8 mouse cellular contexts compared by ENCODE assay signal in genomic region chr9:44093612-44094503, GRCm38 (mm10). TPM values are rescaled to one million over a fixed set of nuclear protein-coding genes. Genes with fewer than 3 reads are reported as not detected.
DNase-seq lines count a peak whose midpoint lies in the region; ATAC-seq and TF ChIP-seq lines count a peak whose summit lies in the region.

No protein-coding gene starts in this region.

- peaks cover 12% of the 10 kb centered on the region; the same call in 1 of the 2 replicates for H3K27me3 ChIP-seq in forebrain, embryonic 12.5 days
- no peaks in the 10 kb centered on the region for H3K27me3 ChIP-seq in lung, embryonic 14.5 days (ENCODE audit: insufficient read depth, low read length)
- no peaks in the 10 kb centered on the region for H3K27me3 ChIP-seq in neural tube, embryonic 15.5 days (replicated peaks)

- TF ChIP-seq POLR2A in bone marrow macrophage, adult 2 months (IDR thresholded peaks at IDR 0.05; ENCODE audit: borderline replicate concordance, low read depth, low read length), result no peak

- peak; percentile 68; the same call in 1 of the 2 replicates for ATAC-seq in forebrain, embryonic 12.5 days (ENCODE audit: low FRiP score)
- peak; percentile 42; the same call in 1 of the 2 replicates for ATAC-seq in lung, embryonic 14.5 days (ENCODE audit: insufficient read depth)
- peak; percentile 39; the same call in 1 of the 2 replicates for ATAC-seq in neural tube, embryonic 15.5 days (ENCODE audit: low FRiP score)

- peak overlapping the region; percentile 41 for H3K4me2 ChIP-seq in forebrain, embryonic 12.5 days
- no peak overlapping the region for H3K4me2 ChIP-seq in lung, embryonic 14.5 days
- peak overlapping the region; percentile 58 for H3K4me2 ChIP-seq in neural tube, embryonic 15.5 days

- H3K27ac ChIP-seq in bone marrow macrophage, adult 2 months (ENCODE audit: insufficient read depth, low read depth, low read length), result no peak overlapping the region
- no peak overlapping the region for H3K27ac ChIP-seq in forebrain, embryonic 12.5 days
- no peak overlapping the region for H3K27ac ChIP-seq in lung, embryonic 14.5 days (ENCODE audit: low read depth)
- H3K27ac ChIP-seq in neural tube, embryonic 15.5 days (replicated peaks), result no peak overlapping the region

- TF ChIP-seq CTCF in bone marrow macrophage, adult 2 months (IDR thresholded peaks at IDR 0.05; ENCODE audit: low read depth, low read length), result peak; percentile 42
- TF ChIP-seq CTCF in lung, embryonic 14.5 days (IDR thresholded peaks at IDR 0.05; ENCODE audit: low read depth), result peak; percentile 76

- peaks cover 10% of the 10 kb centered on the region for H3K36me3 ChIP-seq in forebrain, embryonic 12.5 days (replicated peaks)
- peaks cover 16% of the 10 kb centered on the region; the same call in 1 of the 2 replicates for H3K36me3 ChIP-seq in lung, embryonic 14.5 days (ENCODE audit: insufficient read depth)
- peaks cover 10% of the 10 kb centered on the region; the same call in 1 of the 2 replicates for H3K36me3 ChIP-seq in neural tube, embryonic 15.5 days

- 0 out of 2 replicates have a peak overlapping the region, but pooled peaks have one; percentile 21 for H3K9ac ChIP-seq in forebrain, embryonic 12.5 days
- H3K9ac ChIP-seq in lung, embryonic 14.5 days, result no peak overlapping the region
- peak overlapping the region; percentile 40; the same call in 1 of the 2 replicates for H3K9ac ChIP-seq in neural tube, embryonic 15.5 days (replicated peaks)

- peaks cover 23% of the 10 kb centered on the region for H3K4me1 ChIP-seq in bone marrow macrophage, adult 2 months (ENCODE audit: control insufficient read depth, insufficient read depth, low read length)
- peaks cover 16% of the 10 kb centered on the region for H3K4me1 ChIP-seq in forebrain, embryonic 12.5 days
- no peaks in the 10 kb centered on the region for H3K4me1 ChIP-seq in lung, embryonic 14.5 days (ENCODE audit: insufficient read depth)
- H3K4me1 ChIP-seq in neural tube, embryonic 15.5 days, result peaks cover 12% of the 10 kb centered on the region

- H3K4me3 ChIP-seq in bone marrow macrophage, adult 2 months (ENCODE audit: insufficient read depth, low read length), result no peak overlapping the region
- H3K4me3 ChIP-seq in forebrain, embryonic 12.5 days (replicated peaks), result no peak overlapping the region
- no peak overlapping the region for H3K4me3 ChIP-seq in lung, embryonic 14.5 days (ENCODE audit: low read depth, low read length)
- H3K4me3 ChIP-seq in neural tube, embryonic 15.5 days (replicated peaks), result peak overlapping the region; percentile 31

- DNase-seq in B cell, adult 2 months, result peak; percentile 84 to 86
- peak; percentile 79 to 88 for DNase-seq in heart, postnatal 14 days
- DNase-seq in kidney, postnatal 4 days, result peak; percentile 91 to 92
- DNase-seq in lung, embryonic 14.5 days, result peak; percentile 75
- peak; percentile 80 for DNase-seq in testis, postnatal 14 days (ENCODE audit: low spot score)

- 31% methylated on average over 24 of the region's 24 CpGs for WGBS in forebrain, embryonic 12.5 days
- WGBS in lung, embryonic 14.5 days, result 38% methylated on average over 24 of the region's 24 CpGs
- 26% methylated on average over 24 of the region's 24 CpGs for WGBS in neural tube, embryonic 15.5 days

- intact Hi-C loops in heart, postnatal 14 days (cut with DNase I), result no loop called here

- no peaks in the 10 kb centered on the region for H3K9me3 ChIP-seq in forebrain, embryonic 12.5 days
- H3K9me3 ChIP-seq in lung, embryonic 14.5 days (ENCODE audit: low read depth, low read length), result no peaks in the 10 kb centered on the region
- no peaks in the 10 kb centered on the region for H3K9me3 ChIP-seq in neural tube, embryonic 15.5 days (replicated peaks)

RNA-seq across cellular contexts. Expression of gene Mfrp, which starts 7.7 kb away (rescaled TPM):
- polyA plus RNA-seq in bone marrow macrophage, adult 2 months (2012; ENCODE audit: insufficient read depth, insufficient read length, missing spikeins), result not detected in 2 replicates
- polyA plus RNA-seq in forebrain, embryonic 12.5 days (2016; fragmentation: Nextera tagmentation; extraction: Ambion mirVana), result 0.27 and 0.33 TPM in 2 replicates
- not detected for total RNA-seq in heart, postnatal 14 days (2021)
- 0.07 and 0.11 TPM in 2 replicates for polyA plus RNA-seq in lung, embryonic 14.5 days (2014; fragmentation: Nextera tagmentation; extraction: Ambion mirVana)
- polyA plus RNA-seq in neural tube, embryonic 15.5 days (2015; fragmentation: Nextera tagmentation; extraction: Ambion mirVana), result 0.08 and 0.28 TPM in 2 replicates

RNA-seq across cellular contexts. Expression of gene C1qtnf5, which starts 13.2 kb away (rescaled TPM):
- not detected in 2 replicates for polyA plus RNA-seq in bone marrow macrophage, adult 2 months (2012; ENCODE audit: insufficient read depth, insufficient read length, missing spikeins)
- polyA plus RNA-seq in forebrain, embryonic 12.5 days (2016; fragmentation: Nextera tagmentation; extraction: Ambion mirVana), result 0.58 and 0.73 TPM in 2 replicates
- total RNA-seq in heart, postnatal 14 days (2021), result 10 to 100 TPM; 15.2 to 19.5 TPM
- 4.7 and 5.0 TPM in 2 replicates for polyA plus RNA-seq in lung, embryonic 14.5 days (2014; fragmentation: Nextera tagmentation; extraction: Ambion mirVana)
- 5.8 and 9.3 TPM in 2 replicates for polyA plus RNA-seq in neural tube, embryonic 15.5 days (2015; fragmentation: Nextera tagmentation; extraction: Ambion mirVana)

RNA-seq across cellular contexts. Expression of gene Gm49380, which starts 19.4 kb away (rescaled TPM):
- not detected in 2 replicates for polyA plus RNA-seq in bone marrow macrophage, adult 2 months (2012; ENCODE audit: insufficient read depth, insufficient read length, missing spikeins)
- polyA plus RNA-seq in forebrain, embryonic 12.5 days (2016; fragmentation: Nextera tagmentation; extraction: Ambion mirVana), result 0.14 and 0.36 TPM in 2 replicates
- under 1 TPM in 1 of 2 experiments, not detected in 1; 0.12 TPM for total RNA-seq in heart, postnatal 14 days (2021)
- polyA plus RNA-seq in lung, embryonic 14.5 days (2014; fragmentation: Nextera tagmentation; extraction: Ambion mirVana), result 0.08 and 0.32 TPM in 2 replicates
- polyA plus RNA-seq in neural tube, embryonic 15.5 days (2015; fragmentation: Nextera tagmentation; extraction: Ambion mirVana), result 0.15 and 0.58 TPM in 2 replicates

RNA-seq across cellular contexts. Expression of gene Rnf26, which starts 19.5 kb away (rescaled TPM):
- polyA plus RNA-seq in bone marrow macrophage, adult 2 months (2012; ENCODE audit: insufficient read depth, insufficient read length, missing spikeins), result 24.2 and 25.0 TPM in 2 replicates
- polyA plus RNA-seq in forebrain, embryonic 12.5 days (2016; fragmentation: Nextera tagmentation; extraction: Ambion mirVana), result 69.6 and 69.9 TPM in 2 replicates
- 10 to 100 TPM; 10.1 to 11.3 TPM for total RNA-seq in heart, postnatal 14 days (2021)
- polyA plus RNA-seq in lung, embryonic 14.5 days (2014; fragmentation: Nextera tagmentation; extraction: Ambion mirVana), result 85.6 and 89.2 TPM in 2 replicates
- polyA plus RNA-seq in neural tube, embryonic 15.5 days (2015; fragmentation: Nextera tagmentation; extraction: Ambion mirVana), result 33.7 and 42.5 TPM in 2 replicates

RNA-seq across cellular contexts. Expression of gene Usp2, which starts 27.0 kb away (rescaled TPM):
- polyA plus RNA-seq in bone marrow macrophage, adult 2 months (2012; ENCODE audit: insufficient read depth, insufficient read length, missing spikeins), result 3.2 and 4.3 TPM in 2 replicates
- polyA plus RNA-seq in forebrain, embryonic 12.5 days (2016; fragmentation: Nextera tagmentation; extraction: Ambion mirVana), result 10.2 and 14.6 TPM in 2 replicates
- 100 to 1,000 TPM; 149 to 157 TPM for total RNA-seq in heart, postnatal 14 days (2021)
- polyA plus RNA-seq in lung, embryonic 14.5 days (2014; fragmentation: Nextera tagmentation; extraction: Ambion mirVana), result 7.5 and 8.8 TPM in 2 replicates
- 13.1 and 13.3 TPM in 2 replicates for polyA plus RNA-seq in neural tube, embryonic 15.5 days (2015; fragmentation: Nextera tagmentation; extraction: Ambion mirVana)
